Mouse (Mus musculus) testis, adult 2 months (tissue): ENCODE measurements around the gene Cdc14a.

Experiments
- CTCF ChIP-seq: fragments of 200-500 bp; IDR thresholded peaks from 2 replicates; pipeline ENCODE4 v1.5.1; 2012; ENCODE audit warnings: low read depth, mild to moderate bottlenecking, inconsistent platforms, low read length, moderate library complexity; ENCODE audit not compliant: control insufficient read depth, insufficient read depth, insufficient replicate concordance
- POLR2A ChIP-seq: fragments of 200-500 bp; IDR thresholded peaks from 2 replicates; pipeline ENCODE4 v1.6.1; 2012; ENCODE audit warnings: low read depth, mild to moderate bottlenecking, inconsistent platforms, low read length, moderate library complexity; ENCODE audit not compliant: control insufficient read depth

GRCm38 (mm10) chr3:116236856-116237255 lies 187.0 kb downstream of the Cdc14a start:
- no peak for TF ChIP-seq CTCF
- no peak for TF ChIP-seq POLR2A
